Mouse (Mus musculus): ENCODE results near the gene Mapk8ip2. TPM values are rescaled to one million over a fixed set of nuclear protein-coding genes. Genes with fewer than 3 reads are reported as not detected.

Mapk8ip2 gene
- polyA plus RNA-seq, 1 experiment from 2014 or later: 44.1 TPM

Other genes with a start within 250 kb of the Mapk8ip2 start
- gene Ppp6r2, start 242.4 kb upstream of the Mapk8ip2 start, polyA plus RNA-seq (2016; fragmentation: Nextera tagmentation; extraction: Ambion mirVana): 47.1 and 57.2 TPM in 2 replicates
- 82.5 and 88.9 TPM in 2 replicates for gene Sbf1, start 138.6 kb upstream of the Mapk8ip2 start, polyA plus RNA-seq (2016; fragmentation: Nextera tagmentation; extraction: Ambion mirVana)
- gene Adm2, start 131.2 kb upstream of the Mapk8ip2 start, polyA plus RNA-seq (2016; fragmentation: Nextera tagmentation; extraction: Ambion mirVana): not detected in 2 replicates
- not detected in 2 replicates for gene Miox, start 119.5 kb upstream of the Mapk8ip2 start, polyA plus RNA-seq (2016; fragmentation: Nextera tagmentation; extraction: Ambion mirVana)
- gene Lmf2, start 98.3 kb upstream of the Mapk8ip2 start, polyA plus RNA-seq (2016; fragmentation: Nextera tagmentation; extraction: Ambion mirVana): 45.6 and 47.0 TPM in 2 replicates
- 186 and 191 TPM in 2 replicates for gene Ncaph2, start 98.2 kb upstream of the Mapk8ip2 start, polyA plus RNA-seq (2016; fragmentation: Nextera tagmentation; extraction: Ambion mirVana)
- gene Sco2, start 80.1 kb upstream of the Mapk8ip2 start, polyA plus RNA-seq (2016; fragmentation: Nextera tagmentation; extraction: Ambion mirVana): 4.7 and 5.1 TPM in 2 replicates
- 1.1 and 1.4 TPM in 2 replicates for gene Tymp, start 76.9 kb upstream of the Mapk8ip2 start, polyA plus RNA-seq (2016; fragmentation: Nextera tagmentation; extraction: Ambion mirVana)
- 1.1 TPM in 2 replicates for gene Odf3b, start 74.6 kb upstream of the Mapk8ip2 start, polyA plus RNA-seq (2016; fragmentation: Nextera tagmentation; extraction: Ambion mirVana)
- not detected in 2 replicates for gene Klhdc7b, start 69.0 kb upstream of the Mapk8ip2 start, polyA plus RNA-seq (2016; fragmentation: Nextera tagmentation; extraction: Ambion mirVana)
- not detected in 2 replicates for gene Syce3, start 43.4 kb upstream of the Mapk8ip2 start, polyA plus RNA-seq (2016; fragmentation: Nextera tagmentation; extraction: Ambion mirVana)
- 0.67 and 0.70 TPM in 2 replicates for gene Cpt1b, start 28.1 kb upstream of the Mapk8ip2 start, polyA plus RNA-seq (2016; fragmentation: Nextera tagmentation; extraction: Ambion mirVana)
- gene C730034F03Rik, start 24.3 kb upstream of the Mapk8ip2 start, polyA plus RNA-seq (2016; fragmentation: Nextera tagmentation; extraction: Ambion mirVana): 3.8 and 5.0 TPM in 2 replicates
- 0.27 TPM in 1 of 2 replicates, not detected in the other for gene Gm44502, start 24.2 kb upstream of the Mapk8ip2 start, polyA plus RNA-seq (2016; fragmentation: Nextera tagmentation; extraction: Ambion mirVana)
- gene Chkb, start 24.0 kb upstream of the Mapk8ip2 start, polyA plus RNA-seq (2016; fragmentation: Nextera tagmentation; extraction: Ambion mirVana): 58.8 and 62.6 TPM in 2 replicates
- 12.5 and 13.6 TPM in 2 replicates for gene Arsa, start 23.5 kb downstream of the Mapk8ip2 start, polyA plus RNA-seq (2016; fragmentation: Nextera tagmentation; extraction: Ambion mirVana)
- 7.9 and 8.8 TPM in 2 replicates for gene Shank3, start 45.7 kb downstream of the Mapk8ip2 start, polyA plus RNA-seq (2016; fragmentation: Nextera tagmentation; extraction: Ambion mirVana)
- gene Acr, start 114.4 kb downstream of the Mapk8ip2 start, polyA plus RNA-seq (2016; fragmentation: Nextera tagmentation; extraction: Ambion mirVana): 1.5 and 1.7 TPM in 2 replicates
- 60.7 and 62.8 TPM in 2 replicates for gene Rabl2, start 138.0 kb downstream of the Mapk8ip2 start, polyA plus RNA-seq (2016; fragmentation: Nextera tagmentation; extraction: Ambion mirVana)

All from forebrain, embryonic 12.5 days (tissue).